In the genomic region with DNA sequence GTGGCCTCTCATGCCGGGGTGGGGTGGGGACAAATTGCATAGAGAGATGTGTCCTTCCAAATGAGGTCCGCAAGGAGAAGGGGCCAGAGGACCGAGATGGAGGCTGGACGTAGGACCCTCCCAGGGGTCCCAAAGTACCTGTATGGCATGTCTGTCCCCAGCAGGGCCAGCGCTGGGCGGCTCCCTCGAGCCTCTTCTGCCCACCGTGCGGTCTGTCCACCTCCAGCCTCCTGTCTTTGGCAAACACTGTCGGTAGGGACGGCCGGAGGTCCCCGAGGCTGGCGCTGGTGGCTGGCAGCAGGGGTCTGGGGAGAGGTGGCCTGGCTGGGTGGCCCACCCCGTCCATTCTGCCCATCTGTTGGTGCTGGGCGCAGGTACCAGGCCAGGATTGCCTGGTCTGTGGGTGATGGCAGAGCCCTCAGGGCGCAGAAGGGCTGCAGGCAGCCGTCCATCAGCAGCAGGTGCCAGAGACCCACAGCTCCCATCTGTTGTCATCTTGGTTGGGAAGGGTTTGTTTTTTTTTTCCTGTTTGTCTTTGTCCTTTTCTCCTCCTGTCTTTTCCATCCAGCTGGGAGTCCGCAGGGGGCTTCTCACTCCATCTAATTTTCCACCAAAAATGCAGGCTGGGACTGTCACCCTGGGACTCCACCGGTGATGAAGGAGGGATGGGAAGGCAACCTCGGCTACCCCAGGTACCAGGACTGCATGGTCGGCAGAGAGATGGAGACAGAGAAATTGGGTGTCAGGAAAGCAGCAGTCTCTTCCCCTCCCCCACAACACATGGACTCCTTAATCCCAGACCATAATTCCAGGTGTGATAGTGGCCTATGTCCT, we compare ENCODE assay signal across 10 mouse cellular contexts. TPM values are rescaled to one million over a fixed set of nuclear protein-coding genes. Genes with fewer than 3 reads are reported as not detected.
A peak's percentile ranks its signal among the peaks of the same experiment; 100 is the strongest.
DNase-seq lines count a peak whose midpoint lies in the region; ATAC-seq lines count a peak whose summit lies in the region.
"Had no signal": no experiment of that assay in that cellular context is flagged by ENCODE, and none has a peak within 500 bp of the region (broad histone marks: within the 10 kb centered on the region; RNA-seq: fewer than 3 reads in every experiment).

No protein-coding gene starts in this region.

- no peak overlapping the region; the same call in 1 of the 2 replicates for H3K4me2 ChIP-seq in heart, embryonic 12.5 days
- peak overlapping the region; percentile 35 for H3K4me2 ChIP-seq in forebrain, embryonic 14.5 days (ENCODE audit: low read length)

- no peaks in the 10 kb centered on the region for H3K9me3 ChIP-seq in heart, embryonic 12.5 days (replicated peaks)
- H3K9me3 ChIP-seq in forebrain, embryonic 14.5 days (replicated peaks; ENCODE audit: control insufficient read depth, low read length) = no peaks in the 10 kb centered on the region
- H3K9me3 ChIP-seq: heart, embryonic 15.5 days had no signal

- no peak overlapping the region for H3K4me3 ChIP-seq in heart, embryonic 12.5 days
- H3K4me3 ChIP-seq in brown adipose tissue, adult 24 weeks (ENCODE audit: insufficient read depth, low read depth, low read length) = no peak overlapping the region
- no peak overlapping the region for H3K4me3 ChIP-seq in forebrain, embryonic 14.5 days (ENCODE audit: low read depth, low read length)
- H3K4me3 ChIP-seq in macrophage (ENCODE audit: inconsistent target) = no peak overlapping the region
- H3K4me3 ChIP-seq: heart, embryonic 15.5 days had no signal

- no peak for DNase-seq in heart, adult 8-10 months (ENCODE audit: low spot score)
- DNase-seq in forebrain, embryonic 14.5 days (ENCODE audit: low spot score) = peak; percentile 46
- DNase-seq in adrenal gland, adult (ENCODE audit: inconsistent age in 2 of 2, low spot score in 1 of 2) = no peak
- DNase-seq in left cerebral cortex, adult 9 months (ENCODE audit: low spot score in 2 of 2) = no peak
- DNase-seq: lung, postnatal 36 days had no signal

- H3K27ac ChIP-seq in heart, embryonic 12.5 days (ENCODE audit: poor library complexity, severe bottlenecking) = peak overlapping the region; percentile 2; the same call in 1 of the 2 replicates
- H3K27ac ChIP-seq in brown adipose tissue, adult 24 weeks (replicated peaks; ENCODE audit: low read depth, low read length) = 0 out of 2 replicates have a peak overlapping the region, but pooled peaks have one; percentile 75
- H3K27ac ChIP-seq in forebrain, embryonic 14.5 days (ENCODE audit: low read depth, low read length) = peak overlapping the region; percentile 75
- H3K27ac ChIP-seq in macrophage = peak overlapping the region; percentile 86

- ATAC-seq in heart, embryonic 12.5 days (ENCODE audit: insufficient number of reproducible peaks, low FRiP score) = no peak
- ATAC-seq in forebrain, embryonic 14.5 days = no peak
- no peak for ATAC-seq in frontal cortex, adult (ENCODE audit: low TSS enrichment)

- peaks cover 48% of the 10 kb centered on the region for H3K4me1 ChIP-seq in heart, embryonic 12.5 days (replicated peaks)
- peaks cover 14% of the 10 kb centered on the region for H3K4me1 ChIP-seq in brown adipose tissue, adult 24 weeks (ENCODE audit: control insufficient read depth, insufficient read depth, insufficient read length, low read length)
- peaks cover 24% of the 10 kb centered on the region for H3K4me1 ChIP-seq in forebrain, embryonic 14.5 days (ENCODE audit: control insufficient read depth, insufficient read depth, low read length)

- peaks cover 69% of the 10 kb centered on the region for H3K36me3 ChIP-seq in heart, embryonic 12.5 days
- H3K36me3 ChIP-seq in forebrain, embryonic 14.5 days (ENCODE audit: control insufficient read depth, insufficient read depth, low read length) = peaks cover 35% of the 10 kb centered on the region
- peaks cover 32% of the 10 kb centered on the region; the same call in 1 of the 2 replicates for H3K36me3 ChIP-seq in macrophage (ENCODE audit: inconsistent target)

- H3K27me3 ChIP-seq in heart, embryonic 12.5 days (replicated peaks) = peaks cover 5% of the 10 kb centered on the region; the same call in 1 of the 2 replicates
- no peaks in the 10 kb centered on the region for H3K27me3 ChIP-seq in forebrain, embryonic 14.5 days (replicated peaks; ENCODE audit: control insufficient read depth, insufficient read depth, low read length)
- H3K27me3 ChIP-seq: heart, embryonic 15.5 days had no signal

- peak overlapping the region; percentile 42; the same call in 1 of the 2 replicates for H3K9ac ChIP-seq in heart, embryonic 12.5 days
- peak overlapping the region; percentile 41 for H3K9ac ChIP-seq in forebrain, embryonic 14.5 days (ENCODE audit: low read length)
- H3K9ac ChIP-seq: heart, embryonic 15.5 days had no signal

- 59% methylated on average over 22 of the region's 22 CpGs for WGBS in heart, embryonic 12.5 days
- 49% methylated on average over 22 of the region's 22 CpGs for WGBS in forebrain, embryonic 14.5 days
- 96% methylated on average over 21 of the region's 22 CpGs for WGBS in macrophage (ENCODE audit: missing documents)

- peaks cover 65% of the 10 kb centered on the region; the same call in 1 of the 2 replicates for H3K79me2 ChIP-seq in macrophage (ENCODE audit: inconsistent target)

RNA-seq across cellular contexts. Expression of a gene that starts 7.7 kb away (rescaled TPM):
- 2.9 and 4.3 TPM in 2 replicates for polyA plus RNA-seq in heart, embryonic 12.5 days (2016; fragmentation: Nextera tagmentation; extraction: Ambion mirVana)
- 1 to 10 TPM; 1.4 to 2.4 (median 1.9) TPM for total RNA-seq in heart, adult 8-10 months (2022)
- polyA plus RNA-seq in brown adipose tissue, adult 24 weeks (2012; ENCODE audit: insufficient read depth, insufficient read length, missing spikeins) = 1.9 and 5.3 TPM in 2 replicates
- polyA plus RNA-seq in forebrain, embryonic 14.5 days (2014; fragmentation: Nextera tagmentation; extraction: Ambion mirVana) = 1.5 and 2.0 TPM in 2 replicates
- 1 to 10 TPM in 19 of 26 experiments, under 1 TPM in 2, not detected in 5; 0.62 to 6.3 (median 2.6) TPM for total RNA-seq in macrophage (2018; cell fraction: chromatin; rRNA removed)
- 10 to 100 TPM in 25 of 26 experiments, 1 to 10 TPM in 1; 9.7 to 17.7 (median 13.3) TPM for total RNA-seq in macrophage (2018; cell fraction: cytosol; rRNA removed)
- total RNA-seq in macrophage (2018; cell fraction: nucleus; rRNA removed) = 10 to 100 TPM in 1 of 26 experiments, 1 to 10 TPM in 25; 1.4 to 11.8 (median 5.5) TPM
- 9.6 to 21.8 TPM (median 14.6 TPM) in 3 replicates for polyA plus RNA-seq in macrophage (2018)

RNA-seq across cellular contexts. Expression of a gene that starts 11.8 kb away (rescaled TPM):
- 1.2 and 1.8 TPM in 2 replicates for polyA plus RNA-seq in heart, embryonic 12.5 days (2016; fragmentation: Nextera tagmentation; extraction: Ambion mirVana)
- under 1 TPM in 2 of 4 experiments, not detected in 2; 0.50 to 0.72 TPM for total RNA-seq in heart, adult 8-10 months (2022)
- not detected in 2 replicates for polyA plus RNA-seq in brown adipose tissue, adult 24 weeks (2012; ENCODE audit: insufficient read depth, insufficient read length, missing spikeins)
- 0.65 and 0.69 TPM in 2 replicates for polyA plus RNA-seq in forebrain, embryonic 14.5 days (2014; fragmentation: Nextera tagmentation; extraction: Ambion mirVana)
- 1 to 10 TPM in 17 of 26 experiments, not detected in 9; 1.1 to 5.7 (median 2.3) TPM for total RNA-seq in macrophage (2018; cell fraction: chromatin; rRNA removed)
- total RNA-seq in macrophage (2018; cell fraction: cytosol; rRNA removed) = 1 to 10 TPM in 1 of 26 experiments, under 1 TPM in 7, not detected in 18; 0.22 to 1.1 (median 0.36) TPM
- 1 to 10 TPM in 9 of 26 experiments, under 1 TPM in 1, not detected in 16; 0.63 to 8.6 (median 2.8) TPM for total RNA-seq in macrophage (2018; cell fraction: nucleus; rRNA removed)
- polyA plus RNA-seq in macrophage (2018) = 0.57 TPM in 1 of 3 replicates, not detected in the others

RNA-seq across cellular contexts. Expression of a gene that starts 16.3 kb away (rescaled TPM):
- polyA plus RNA-seq in heart, embryonic 12.5 days (2016; fragmentation: Nextera tagmentation; extraction: Ambion mirVana) = 1.9 and 2.2 TPM in 2 replicates
- 1 to 10 TPM in 2 of 4 experiments, under 1 TPM in 2; 0.73 to 1.3 (median 1.0) TPM for total RNA-seq in heart, adult 8-10 months (2022)
- 2.4 TPM in 1 of 2 replicates, not detected in the other for polyA plus RNA-seq in brown adipose tissue, adult 24 weeks (2012; ENCODE audit: insufficient read depth, insufficient read length, missing spikeins)
- 3.6 and 4.8 TPM in 2 replicates for polyA plus RNA-seq in forebrain, embryonic 14.5 days (2014; fragmentation: Nextera tagmentation; extraction: Ambion mirVana)
- total RNA-seq in macrophage (2018; cell fraction: chromatin; rRNA removed) = 1 to 10 TPM in 22 of 26 experiments, under 1 TPM in 3, not detected in 1; 0.38 to 4.3 (median 2.4) TPM
- 1 to 10 TPM in 1 of 26 experiments, under 1 TPM in 25; 0.15 to 1.2 (median 0.53) TPM for total RNA-seq in macrophage (2018; cell fraction: cytosol; rRNA removed)
- 1 to 10 TPM in 25 of 26 experiments, under 1 TPM in 1; 0.81 to 7.0 (median 2.7) TPM for total RNA-seq in macrophage (2018; cell fraction: nucleus; rRNA removed)
- 0.07 to 1.0 TPM (median 0.46 TPM) in 3 replicates for polyA plus RNA-seq in macrophage (2018)

RNA-seq across cellular contexts. Expression of a gene that starts 16.4 kb away (rescaled TPM):
- 66.7 and 66.9 TPM in 2 replicates for polyA plus RNA-seq in heart, embryonic 12.5 days (2016; fragmentation: Nextera tagmentation; extraction: Ambion mirVana)
- 10 to 100 TPM; 49.1 to 55.0 (median 53.8) TPM for total RNA-seq in heart, adult 8-10 months (2022)
- 25.1 and 35.9 TPM in 2 replicates for polyA plus RNA-seq in brown adipose tissue, adult 24 weeks (2012; ENCODE audit: insufficient read depth, insufficient read length, missing spikeins)
- polyA plus RNA-seq in forebrain, embryonic 14.5 days (2014; fragmentation: Nextera tagmentation; extraction: Ambion mirVana) = 78.7 and 78.8 TPM in 2 replicates
- 10 to 100 TPM in 20 of 26 experiments, 1 to 10 TPM in 6; 5.0 to 26.5 (median 14.1) TPM for total RNA-seq in macrophage (2018; cell fraction: chromatin; rRNA removed)
- 10 to 100 TPM; 21.6 to 41.1 (median 29.6) TPM for total RNA-seq in macrophage (2018; cell fraction: cytosol; rRNA removed)
- 10 to 100 TPM in 24 of 26 experiments, 1 to 10 TPM in 2; 9.0 to 30.8 (median 16.6) TPM for total RNA-seq in macrophage (2018; cell fraction: nucleus; rRNA removed)
- polyA plus RNA-seq in macrophage (2018) = 21.0 to 48.1 TPM (median 32.0 TPM) in 3 replicates

RNA-seq across cellular contexts. Expression of a gene that starts 22.3 kb away (rescaled TPM):
- 96.4 and 99.5 TPM in 2 replicates for polyA plus RNA-seq in heart, embryonic 12.5 days (2016; fragmentation: Nextera tagmentation; extraction: Ambion mirVana)
- 10 to 100 TPM; 25.9 to 39.0 (median 32.2) TPM for total RNA-seq in heart, adult 8-10 months (2022)
- polyA plus RNA-seq in brown adipose tissue, adult 24 weeks (2012; ENCODE audit: insufficient read depth, insufficient read length, missing spikeins) = 9.3 and 10.3 TPM in 2 replicates
- 101 and 109 TPM in 2 replicates for polyA plus RNA-seq in forebrain, embryonic 14.5 days (2014; fragmentation: Nextera tagmentation; extraction: Ambion mirVana)
- total RNA-seq in macrophage (2018; cell fraction: chromatin; rRNA removed) = 10 to 100 TPM; 37.1 to 93.5 (median 67.0) TPM
- total RNA-seq in macrophage (2018; cell fraction: cytosol; rRNA removed) = 10 to 100 TPM; 14.6 to 29.0 (median 20.0) TPM
- total RNA-seq in macrophage (2018; cell fraction: nucleus; rRNA removed) = 10 to 100 TPM; 20.2 to 46.0 (median 34.3) TPM
- 12.9 to 17.0 TPM (median 15.3 TPM) in 3 replicates for polyA plus RNA-seq in macrophage (2018)

Comparison
In these comparisons a context has a peak if more than half of its experiments do, and no peak if none do; other contexts are left out.
1. H3K27ac ChIP-seq: peak in every context shown above with its lines; median percentile 86 in macrophage; 75 in brown adipose tissue, adult 24 weeks; 75 in forebrain, embryonic 14.5 days; 2 in heart, embryonic 12.5 days.